Mouse (Mus musculus) 3T3-L1 (cell line): Measurements from ENCODE around the gene Myo16.

ENCODE experiments used
- DNase-seq: peaks from one replicate; pipeline ENCODE4 v3.0.0-alpha.2; 2015; ENCODE audit warnings: low read depth, low spot score

The Myo16 gene

GRCm38 (mm10) chr8:10548003-10548584, 394.4 kb downstream of the Myo16 start:
- DNase-seq, result no peak

- DNase-seq, result no peak
Observed at GRCm38 (mm10) chr8:10549434-10549833, 395.7 kb downstream of the Myo16 start.

- no peak for DNase-seq
Observed at GRCm38 (mm10) chr8:10557961-10558360, 404.2 kb downstream of the Myo16 start.

- DNase-seq, result no peak
Observed at GRCm38 (mm10) chr8:10559479-10559878, 405.8 kb downstream of the Myo16 start.

GRCm38 (mm10) chr8:10561616-10562015, 407.9 kb downstream of the Myo16 start:
- DNase-seq, result no peak

- DNase-seq, result no peak
Observed at GRCm38 (mm10) chr8:10562046-10562445, 408.3 kb downstream of the Myo16 start.

GRCm38 (mm10) chr8:10562636-10563035, 408.9 kb downstream of the Myo16 start:
- DNase-seq, result no peak

- DNase-seq, result no peak
Observed at GRCm38 (mm10) chr8:10565231-10566029, 411.7 kb downstream of the Myo16 start.

- no peak for DNase-seq
Observed at GRCm38 (mm10) chr8:10568448-10568847, 414.7 kb downstream of the Myo16 start.

GRCm38 (mm10) chr8:10574096-10574495, 420.4 kb downstream of the Myo16 start:
- DNase-seq, result peak; percentile 91

GRCm38 (mm10) chr8:10575244-10575643, 421.5 kb downstream of the Myo16 start:
- DNase-seq, result no peak

- DNase-seq, result peak; percentile 13
Observed at GRCm38 (mm10) chr8:10586956-10587744, 433.4 kb downstream of the Myo16 start.

- peak; percentile 76 for DNase-seq
Observed at GRCm38 (mm10) chr8:10589422-10589933, 435.8 kb downstream of the Myo16 start.

- no peak for DNase-seq
Observed at GRCm38 (mm10) chr8:10592917-10593316, 439.2 kb downstream of the Myo16 start.

- no peak for DNase-seq
Observed at GRCm38 (mm10) chr8:10596353-10596752, 442.6 kb downstream of the Myo16 start.

GRCm38 (mm10) chr8:10597595-10597994, 443.9 kb downstream of the Myo16 start:
- DNase-seq, result no peak

- no peak for DNase-seq
Observed at GRCm38 (mm10) chr8:10598889-10599288, 445.2 kb downstream of the Myo16 start.

- DNase-seq, result peak; percentile 73
Observed at GRCm38 (mm10) chr8:10606028-10606815, 452.5 kb downstream of the Myo16 start.

- peak; percentile 63 for DNase-seq
Observed at GRCm38 (mm10) chr8:10606816-10607209, 453.1 kb downstream of the Myo16 start.

- peak; percentile 53 for DNase-seq
Observed at GRCm38 (mm10) chr8:10611636-10612035, 457.9 kb downstream of the Myo16 start.

- DNase-seq, result peak; percentile 40
Observed at GRCm38 (mm10) chr8:10613371-10613770, 459.7 kb downstream of the Myo16 start.
